Mouse (Mus musculus) myocyte (in vitro differentiated cells): ENCODE data around the gene Aif1l. TPM values are rescaled to one million over a fixed set of nuclear protein-coding genes. Genes with fewer than 3 reads are reported as not detected.
"Not testable (repeated sequence)": the region's sequence is repeated elsewhere in the genome, so short reads cannot be mapped to it uniquely, and the experiment has no call there.

Experiments
- H3K27me3 ChIP-seq: one replicate; pipeline ENCODE4 v1.6.1; 2011; ENCODE audit not compliant: control insufficient read depth, insufficient read depth, insufficient read length
- H3K36me3 ChIP-seq: one replicate; pipeline ENCODE4 v1.6.1; 2011; ENCODE audit not compliant: control insufficient read depth, insufficient read depth
- H3K4me2 ChIP-seq: one replicate; pipeline ENCODE4 v1.6.1; 2011; ENCODE audit warnings: low read depth, control low read depth
- H3K4me3 ChIP-seq: one replicate; pipeline ENCODE4 v1.5.1; 2011; ENCODE audit warnings: mild to moderate bottlenecking, control low read depth, moderate library complexity
- H3K79me2 ChIP-seq: one replicate; pipeline ENCODE4 v1.6.1; 2011; ENCODE audit not compliant: control insufficient read depth, insufficient read depth
- H3ac ChIP-seq: one replicate; pipeline ENCODE4 v1.6.1; 2011; ENCODE audit not compliant: control insufficient read depth, insufficient read length
- CEBPB ChIP-seq: IDR thresholded peaks from 2 replicates; pipeline ENCODE4 v1.6.1; 2011; ENCODE audit warnings: mild to moderate bottlenecking, moderate library complexity; ENCODE audit not compliant: poor library complexity, insufficient read depth, severe bottlenecking
- E2F4 ChIP-seq: IDR thresholded peaks from one replicate; pipeline ENCODE4 v1.6.1; 2011; ENCODE audit warnings: mild to moderate bottlenecking, control low read depth, moderate library complexity; ENCODE audit not compliant: insufficient read depth
- MAX ChIP-seq: IDR thresholded peaks from one replicate; pipeline ENCODE4 v1.6.1; 2011; ENCODE audit warnings: low read depth, mild to moderate bottlenecking, control low read depth
- MYOD1 ChIP-seq, 3 experiments: IDR thresholded peaks; one replicate each; pipeline ENCODE4 v1.6.1; 2011; ENCODE audit warnings: control low read depth in 2 of 3, low read depth in 2 of 3, mild to moderate bottlenecking in 2 of 3, moderate library complexity in 1 of 3; ENCODE audit not compliant: insufficient read length in 2 of 3, control insufficient read depth in 1 of 3
- MYOG ChIP-seq, 3 experiments: IDR thresholded peaks; one replicate each; pipeline ENCODE4 v1.6.1; 2011; ENCODE audit warnings: control low read depth in 2 of 3, low read depth in 2 of 3, mild to moderate bottlenecking in 2 of 3; ENCODE audit not compliant: insufficient read length in 2 of 3, control insufficient read depth in 1 of 3, insufficient read depth in 1 of 3
- POLR2A ChIP-seq: IDR thresholded peaks from one replicate; pipeline ENCODE4 v1.6.1; 2011; ENCODE audit warnings: low read depth, mild to moderate bottlenecking, control low read depth, moderate library complexity; ENCODE audit not compliant: insufficient read length
- POLR2AphosphoS2 ChIP-seq: IDR thresholded peaks from one replicate; pipeline ENCODE4 v1.6.1; 2011; ENCODE audit warnings: low read depth, control low read depth; ENCODE audit not compliant: insufficient read length
- REST ChIP-seq: IDR thresholded peaks from one replicate; pipeline ENCODE4 v1.6.1; 2011; ENCODE audit warnings: mild to moderate bottlenecking, control low read depth, moderate library complexity; ENCODE audit not compliant: insufficient read depth, insufficient read length
- SRF ChIP-seq: IDR thresholded peaks from one replicate; pipeline ENCODE4 v1.6.1; 2011; ENCODE audit warnings: low read depth; ENCODE audit not compliant: control insufficient read depth, insufficient read length
- TCF12 ChIP-seq: IDR thresholded peaks from one replicate; pipeline ENCODE4 v1.6.1; 2011; ENCODE audit warnings: mild to moderate bottlenecking, control low read depth; ENCODE audit not compliant: poor library complexity, insufficient read depth, severe bottlenecking
- TCF3 ChIP-seq: IDR thresholded peaks from one replicate; pipeline ENCODE4 v1.6.1; 2011; ENCODE audit warnings: low read depth, control low read depth; ENCODE audit not compliant: insufficient read length
- USF1 ChIP-seq: IDR thresholded peaks from one replicate; pipeline ENCODE4 v1.6.1; 2011; ENCODE audit warnings: low read depth, mild to moderate bottlenecking, control low read depth, moderate library complexity
- polyA plus RNA-seq: library from polyadenylated mRNA; unstranded; fragments of >200 nt; fragmentation: generic; extraction: Trizol; gene quantifications from one replicate; pipeline ENCODE4 v1.2.1, GENCODE M21; 2012; ENCODE audit warnings: missing spikeins

Aif1l gene
- polyA plus RNA-seq, 1 experiment = 159 TPM

- Histone ChIP-seq H3K36me3 (no peaks in the 10 kb centered on the region), H3K4me3 (no peak overlapping the region), H3K27me3 (no peaks in the 10 kb centered on the region), H3ac (no peak overlapping the region), H3K4me2 (no peak overlapping the region), H3K79me2 (no peaks in the 10 kb centered on the region)
- no peak for TF ChIP-seq CEBPB
- TF ChIP-seq MYOG (IDR thresholded peaks at IDR 0.05; ENCODE audit: control insufficient read depth in 1 of 3, insufficient read depth in 1 of 3, insufficient read length in 2 of 3, low read depth in 2 of 3) = no peak
- no peak for TF ChIP-seq POLR2AphosphoS2
- TF ChIP-seq USF1 = no peak
- no peak for TF ChIP-seq TCF12
- no peak for TF ChIP-seq POLR2A
- no peak for TF ChIP-seq MAX
Observed at GRCm38 (mm10) chr2:31905682-31906081, 44.3 kb upstream of the Aif1l start.

GRCm38 (mm10) chr2:31906407-31906806 lies 43.5 kb upstream of the Aif1l start:
- Histone ChIP-seq H3K36me3 (no peaks in the 10 kb centered on the region), H3K4me2 (no peak overlapping the region), H3K4me3 (no peak overlapping the region), H3K27me3 (no peaks in the 10 kb centered on the region), H3ac (no peak overlapping the region), H3K79me2 (no peaks in the 10 kb centered on the region)
- no peak for TF ChIP-seq USF1
- TF ChIP-seq CEBPB = no peak
- TF ChIP-seq POLR2A = no peak
- no peak for TF ChIP-seq POLR2AphosphoS2
- TF ChIP-seq MYOG (IDR thresholded peaks at IDR 0.05; ENCODE audit: control insufficient read depth in 1 of 3, insufficient read depth in 1 of 3, insufficient read length in 2 of 3, low read depth in 2 of 3) = no peak
- no peak for TF ChIP-seq TCF12
- TF ChIP-seq TCF3 = no peak
- no peak for TF ChIP-seq SRF
- no peak for TF ChIP-seq MAX
- TF ChIP-seq MYOD1 (IDR thresholded peaks at IDR 0.05; ENCODE audit: control insufficient read depth in 1 of 3, insufficient read length in 2 of 3, low read depth in 2 of 3) = no peak
- TF ChIP-seq REST = no peak

GRCm38 (mm10) chr2:31912575-31912974 lies 37.4 kb upstream of the Aif1l start:
- Histone ChIP-seq H3K36me3 (no peaks in the 10 kb centered on the region), H3K79me2 (no peaks in the 10 kb centered on the region), H3K27me3 (no peaks in the 10 kb centered on the region), H3ac (no peak overlapping the region), H3K4me2 (no peak overlapping the region), H3K4me3 (no peak overlapping the region)
- no peak for TF ChIP-seq MYOG (IDR thresholded peaks at IDR 0.05; ENCODE audit: control insufficient read depth in 1 of 3, insufficient read depth in 1 of 3, insufficient read length in 2 of 3, low read depth in 2 of 3)
- TF ChIP-seq MAX = no peak
- TF ChIP-seq USF1 = no peak
- TF ChIP-seq TCF3 = no peak
- TF ChIP-seq E2F4 = no peak
- no peak for TF ChIP-seq REST
- TF ChIP-seq CEBPB = no peak
- no peak for TF ChIP-seq SRF
- no peak for TF ChIP-seq POLR2A
- no peak for TF ChIP-seq MYOD1 (IDR thresholded peaks at IDR 0.05; ENCODE audit: control insufficient read depth in 1 of 3, insufficient read length in 2 of 3, low read depth in 2 of 3)
- no peak for TF ChIP-seq POLR2AphosphoS2
- TF ChIP-seq TCF12 = no peak

GRCm38 (mm10) chr2:31914213-31914612 lies 35.7 kb upstream of the Aif1l start:
- not testable (repeated sequence) for H3K4me2 ChIP-seq, H3ac ChIP-seq, H3K4me3 ChIP-seq, H3K36me3 ChIP-seq, H3K79me2 ChIP-seq, H3K27me3 ChIP-seq

GRCm38 (mm10) chr2:31915112-31915511 lies 34.8 kb upstream of the Aif1l start:
- Histone ChIP-seq H3K4me2 (no peak overlapping the region), H3K27me3 (peaks cover 1% of the 10 kb centered on the region), H3K79me2 (no peaks in the 10 kb centered on the region), H3K36me3 (no peaks in the 10 kb centered on the region), H3K4me3 (no peak overlapping the region), H3ac (no peak overlapping the region)
- TF ChIP-seq MAX (no peak), TCF3 (no peak), CEBPB (no peak), USF1 (no peak), POLR2A (no peak), TCF12 (no peak), SRF (no peak), MYOG (IDR thresholded peaks at IDR 0.05; ENCODE audit: control insufficient read depth in 1 of 3, insufficient read depth in 1 of 3, insufficient read length in 2 of 3, low read depth in 2 of 3) (no peak), POLR2AphosphoS2 (no peak), REST (no peak), E2F4 (no peak)
